Mouse (Mus musculus) hindbrain, postnatal 0 days (tissue): ENCODE results near the gene Akap5. TPM values are rescaled to one million over a fixed set of nuclear protein-coding genes. Genes with fewer than 3 reads are reported as not detected.
A peak's percentile ranks its signal among the peaks of the same experiment; 100 is the strongest.

Experiments
- ATAC-seq: fragments of 200-750 bp; cut with Nextera tagmentation; 2 replicates; pipeline ENCODE4 v1.8.0; 2017; ENCODE audit warnings: mild to moderate bottlenecking, moderate TSS enrichment, moderate library complexity
- DNase-seq: peaks from one replicate; pipeline ENCODE4 v3.0.0-alpha.2; 2015; ENCODE audit warnings: low spot score
- H3K27ac ChIP-seq: fragments of 300-500 bp; sonication (generic); 2 replicates; pipeline ENCODE4 v1.5.1; 2014; ENCODE audit warnings: mild to moderate bottlenecking
- H3K27me3 ChIP-seq: fragments of 300-500 bp; sonication (generic); 2 replicates; pipeline ENCODE4 v1.6.1; 2014; ENCODE audit warnings: low read length, mixed read lengths; ENCODE audit not compliant: insufficient read depth
- H3K36me3 ChIP-seq: fragments of 300-500 bp; sonication (generic); 2 replicates; pipeline ENCODE4 v1.6.1; 2014; ENCODE audit warnings: low read length, mixed read lengths; ENCODE audit not compliant: insufficient read depth
- H3K4me1 ChIP-seq: fragments of 300-500 bp; sonication (generic); 2 replicates; pipeline ENCODE4 v1.6.1; 2014; ENCODE audit warnings: antibody characterized with exemption, low read length, mixed read lengths; ENCODE audit not compliant: insufficient read depth
- H3K4me2 ChIP-seq: fragments of 300-500 bp; sonication (generic); 2 replicates; pipeline ENCODE4 v1.6.1; 2014; ENCODE audit warnings: low read depth, mild to moderate bottlenecking, low read length, moderate library complexity, mixed read lengths
- H3K4me3 ChIP-seq: fragments of 300-500 bp; sonication (generic); 2 replicates; pipeline ENCODE4 v1.5.1; 2014; ENCODE audit warnings: low read length
- H3K9ac ChIP-seq: fragments of 300-500 bp; sonication (generic); replicated peaks from 2 replicates; pipeline ENCODE4 v1.6.1; 2014; ENCODE audit warnings: mild to moderate bottlenecking, low read length, moderate library complexity, mixed read lengths
- H3K9me3 ChIP-seq: fragments of 300-500 bp; sonication (generic); 2 replicates; pipeline ENCODE4 v1.6.1; 2016; ENCODE audit warnings: low read length, mixed read lengths
- CTCF ChIP-seq: IDR thresholded peaks from 2 replicates; pipeline ENCODE4 v1.5.1; 2016; ENCODE audit warnings: antibody characterized with exemption, control low read depth, low read depth
- WGBS: fragments of 180-500 bp; shearing (Covaris S2); extraction: QIAGEN DNeasy Blood & Tissue Kit; methylation state at CpG from one replicate; pipeline ENCODE4 v1.1.7; 2014; 5-methylcytosine and 5-hydroxymethylcytosine counted together
- polyA plus RNA-seq: library from polyadenylated mRNA; unstranded; fragments of >200 nt; fragmentation: Nextera tagmentation; extraction: Ambion mirVana; gene quantifications from 2 replicates; pipeline ENCODE4 v1.2.1, GENCODE M21; 2015
- total RNA-seq: library from RNA; depleted of rRNA; stranded (reverse); fragments of >200 nt; gene quantifications from 2 replicates; pipeline ENCODE4 v1.2.3, GENCODE M21; 2014

Akap5 gene
- total and polyA plus RNA-seq, 2 experiments from 2014 or later, result 12.5 to 13.1 TPM

DNA sequence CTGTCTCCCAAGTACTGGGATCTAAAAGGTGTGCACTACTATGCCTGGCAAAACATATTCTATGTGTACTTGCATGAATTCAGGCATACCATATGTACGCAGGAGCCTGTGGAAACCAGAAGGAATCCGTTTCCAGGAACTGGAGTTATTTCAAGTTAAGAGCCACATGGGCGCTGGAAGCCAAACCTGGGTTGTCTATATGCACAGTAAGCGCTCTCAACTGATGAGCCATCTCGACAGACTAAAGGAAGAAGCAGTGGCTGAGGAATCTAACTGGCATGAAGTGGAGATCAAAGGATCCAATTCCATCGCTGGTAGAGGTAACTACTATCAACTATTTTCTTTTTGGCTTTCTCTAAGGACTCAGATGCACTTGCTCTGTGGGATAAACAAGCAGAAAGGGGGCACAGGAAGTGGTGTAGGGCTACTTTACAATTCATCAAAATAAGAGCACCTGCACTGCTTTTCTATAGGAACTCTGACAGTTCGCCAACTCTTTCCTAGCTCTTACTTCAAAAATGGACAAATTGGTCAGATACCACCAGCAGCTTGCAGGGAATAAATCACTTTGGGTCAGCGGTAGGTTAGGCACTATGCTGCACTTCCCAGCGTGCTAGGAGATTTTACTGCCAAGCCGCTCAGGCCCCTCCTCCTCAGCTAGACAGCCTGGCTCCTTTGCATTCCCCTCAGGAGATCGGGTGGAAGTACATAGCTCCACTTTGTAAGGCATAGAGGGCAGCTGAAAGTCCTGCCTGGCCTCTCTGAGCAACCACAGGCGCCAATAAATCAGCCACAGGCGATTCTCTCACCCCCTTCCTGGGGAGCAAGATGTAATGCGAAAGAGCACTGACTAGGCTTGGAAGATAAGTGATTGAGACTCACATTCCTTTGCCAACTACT, 42.7 kb downstream of the Akap5 start:
- H3K4me2 ChIP-seq, result peak overlapping the region; percentile 77
- H3K27me3 ChIP-seq, result no peaks in the 10 kb centered on the region
- WGBS, result 21% methylated on average over 14 of the region's 14 CpGs
- H3K9ac ChIP-seq, result peak overlapping the region; percentile 89; the same call in 1 of the 2 replicates
- H3K27ac ChIP-seq, result peak overlapping the region; percentile 99; the same call in 1 of the 2 replicates
- TF ChIP-seq CTCF, result no peak
- H3K9me3 ChIP-seq, result no peaks in the 10 kb centered on the region
- peak; percentile 47 for DNase-seq
- H3K4me3 ChIP-seq, result peak overlapping the region; percentile 86
- no peaks in the 10 kb centered on the region for H3K36me3 ChIP-seq
- ATAC-seq, result no peak
- peaks cover 11% of the 10 kb centered on the region for H3K4me1 ChIP-seq

DNA sequence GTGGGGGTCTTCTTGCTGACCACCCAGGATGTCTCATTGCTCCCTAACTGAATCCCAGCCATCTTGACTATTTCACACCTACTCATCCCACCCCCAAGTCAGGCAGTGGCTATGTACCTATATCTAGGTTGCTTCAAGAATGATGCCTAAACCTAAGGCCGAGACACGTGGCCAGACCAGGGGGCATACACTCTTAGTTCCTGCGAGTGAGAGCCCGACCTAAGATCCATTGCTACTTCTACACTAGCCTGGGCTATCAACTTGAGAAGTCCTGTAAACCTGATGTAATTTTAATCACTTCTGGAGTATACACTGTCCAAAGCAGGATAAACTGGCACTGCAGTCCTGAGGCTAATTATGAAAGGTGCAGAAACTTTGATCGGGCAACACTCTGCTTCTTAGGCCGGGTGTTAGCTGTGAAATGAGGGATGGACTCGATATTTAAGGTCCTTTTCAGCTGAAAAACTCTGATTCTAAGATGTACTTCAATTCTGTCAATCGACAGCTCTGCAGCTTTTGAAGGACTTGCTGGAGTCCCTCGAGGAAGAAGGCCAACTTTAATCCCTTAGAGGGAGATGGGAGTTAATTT, 43.6 kb downstream of the Akap5 start:
- WGBS, result 13% methylated on average over 9 of the region's 9 CpGs
- H3K4me3 ChIP-seq, result peak overlapping the region; percentile 86
- peak overlapping the region; percentile 77 for H3K4me2 ChIP-seq
- ATAC-seq (no peak), DNase-seq (no peak)
- peaks cover 11% of the 10 kb centered on the region for H3K4me1 ChIP-seq
- no peaks in the 10 kb centered on the region for H3K9me3 ChIP-seq
- TF ChIP-seq CTCF, result no peak
- H3K27me3 ChIP-seq, result no peaks in the 10 kb centered on the region
- H3K9ac ChIP-seq, result peak overlapping the region; percentile 89
- peak overlapping the region; percentile 99 for H3K27ac ChIP-seq
- H3K36me3 ChIP-seq, result no peaks in the 10 kb centered on the region

DNA sequence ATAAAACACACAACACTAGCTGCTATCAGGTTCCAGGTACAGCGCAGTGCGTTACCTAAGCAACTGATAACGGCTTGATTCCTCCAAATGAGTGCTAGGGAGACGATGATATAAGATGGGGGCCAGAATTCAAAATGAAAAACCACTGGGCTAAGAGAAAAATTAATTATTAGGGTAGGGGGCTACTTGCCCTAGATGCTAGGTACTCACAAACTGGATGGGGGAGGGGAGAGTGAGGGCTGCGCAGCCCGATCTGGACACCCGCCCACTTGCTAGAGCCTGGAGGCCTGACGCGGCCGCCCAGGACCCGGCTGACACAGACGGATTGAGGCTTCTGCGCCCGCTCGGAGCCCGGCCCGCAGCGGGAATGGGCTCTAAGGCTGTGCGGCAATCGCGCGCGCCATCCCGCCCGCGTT, 44.1 kb downstream of the Akap5 start:
- Histone ChIP-seq H3K27me3 (no peaks in the 10 kb centered on the region), H3K27ac (peak overlapping the region; percentile 99), H3K4me2 (peak overlapping the region; percentile 77), H3K9me3 (no peaks in the 10 kb centered on the region), H3K4me1 (peaks cover 11% of the 10 kb centered on the region), H3K36me3 (no peaks in the 10 kb centered on the region), H3K4me3 (peak overlapping the region; percentile 86), H3K9ac (peak overlapping the region; percentile 89)
- WGBS, result under 1% methylated on average over 17 of the region's 26 CpGs
- no peak for TF ChIP-seq CTCF
- peak; percentile 81 for DNase-seq
- ATAC-seq, result no peak

DNA sequence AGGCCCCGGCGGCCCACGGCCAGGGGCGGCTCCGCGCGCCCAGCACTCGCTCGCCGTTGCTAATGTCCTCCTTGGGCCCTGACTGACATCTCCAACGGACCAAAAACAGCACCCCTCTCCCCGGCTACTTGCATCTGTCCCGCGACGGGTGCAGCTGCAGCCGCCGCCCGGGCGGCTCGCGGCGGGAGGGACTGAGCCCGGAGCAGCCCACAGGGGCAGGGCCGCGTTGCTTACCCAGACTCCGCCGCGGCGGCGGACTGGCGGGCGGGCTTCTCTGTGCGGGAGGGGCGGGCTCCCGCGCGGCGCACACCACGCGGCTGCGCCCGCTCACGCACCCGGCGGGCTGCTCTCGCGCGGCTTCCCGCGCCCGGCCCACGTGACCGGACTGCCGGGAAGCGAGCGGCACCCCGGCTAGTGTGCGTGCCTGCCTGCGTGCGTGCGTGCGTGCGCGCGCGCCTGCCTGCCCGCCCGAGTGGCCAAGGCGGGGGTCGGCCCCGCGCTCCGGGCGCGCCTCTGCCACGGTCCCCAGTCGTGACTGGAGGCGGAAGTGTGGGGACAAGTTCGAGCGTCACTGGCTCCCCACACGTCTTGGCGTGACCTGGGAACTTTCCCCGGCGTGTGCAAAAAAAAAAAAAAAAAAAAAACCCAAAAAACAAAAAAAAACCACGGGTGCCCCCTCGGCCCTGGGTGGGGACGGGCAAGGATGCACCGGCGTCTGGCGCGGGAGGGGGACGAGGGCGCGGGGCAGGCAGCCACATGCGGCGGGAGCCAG, 44.7 kb downstream of the Akap5 start, which contains the start of gene Zbtb25:
Gene Zbtb25, minus strand, starts transcription at position 397 of the 772 bp plus-strand sequence.
- under 1% methylated on average over 79 of the region's 96 CpGs for WGBS
- peak within 1 kb of the TSS; percentile 86 for H3K4me3 ChIP-seq
- H3K4me1 ChIP-seq, result peaks cover 11% of the 10 kb centered on the region
- peak within 1 kb of the TSS; percentile 77 for H3K4me2 ChIP-seq
- H3K27ac ChIP-seq, result peak within 1 kb of the TSS; percentile 99
- TF ChIP-seq CTCF, result no peak
- ATAC-seq (peak; percentile 92), DNase-seq (peak; percentile 97)
- H3K9ac ChIP-seq, result peak within 1 kb of the TSS; percentile 89
- H3K27me3 ChIP-seq, result no peaks in the 10 kb centered on the region
- H3K36me3 ChIP-seq, result no peaks in the 10 kb centered on the region
- no peaks in the 10 kb centered on the region for H3K9me3 ChIP-seq

DNA sequence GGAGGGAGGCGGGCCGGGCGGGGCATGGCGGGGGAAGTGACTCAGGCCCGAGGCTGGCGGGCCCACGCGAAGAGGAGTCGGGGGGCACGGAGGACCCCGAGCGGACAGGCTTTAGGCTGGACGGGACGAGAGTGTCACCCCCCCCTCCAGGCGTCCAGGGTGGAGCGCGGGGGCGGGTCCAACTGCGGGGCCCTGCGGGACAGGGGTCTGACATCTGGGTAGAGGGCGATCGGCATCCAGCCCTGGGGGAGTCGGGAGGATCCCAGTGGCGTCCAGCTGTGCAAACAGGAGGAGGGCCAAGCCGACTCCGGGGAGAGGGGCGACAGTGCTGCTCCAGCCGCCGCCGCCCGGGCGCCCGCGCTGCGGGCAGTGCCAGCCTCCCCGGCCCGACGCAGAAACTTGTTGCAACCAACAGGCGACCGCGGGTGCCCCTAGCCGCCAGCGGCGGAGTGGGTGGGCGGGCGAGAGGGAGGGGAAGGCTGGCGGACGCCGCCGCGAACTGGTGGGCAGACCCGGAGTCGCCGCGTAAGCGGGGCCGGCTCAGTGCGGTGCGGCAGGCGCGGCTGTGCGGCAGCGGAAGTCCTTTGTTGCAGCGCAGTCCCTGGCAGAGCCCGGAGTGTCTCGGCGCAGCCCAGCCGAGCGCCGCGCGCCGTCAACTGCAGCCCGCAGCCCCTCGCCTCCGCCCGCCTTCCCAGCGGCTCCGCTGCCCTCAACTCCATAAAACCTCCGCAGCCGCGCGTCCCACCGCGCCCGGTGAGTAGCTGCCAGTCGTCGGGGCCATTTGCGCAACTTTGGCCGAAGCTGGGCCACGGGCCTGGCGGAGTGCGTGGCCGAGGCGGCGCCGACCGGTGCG, 45.5 kb downstream of the Akap5 start, which contains the start of gene Zbtb1:
Gene Zbtb1, plus strand, starts transcription at position 289 of the 853 bp plus-strand sequence.
- Histone ChIP-seq H3K27ac (peak within 1 kb of the TSS; percentile 99), H3K36me3 (no peaks in the 10 kb centered on the region), H3K4me2 (peak within 1 kb of the TSS; percentile 77), H3K9ac (peak within 1 kb of the TSS; percentile 89), H3K4me3 (peak within 1 kb of the TSS; percentile 86), H3K4me1 (peaks cover 11% of the 10 kb centered on the region), H3K27me3 (no peaks in the 10 kb centered on the region), H3K9me3 (no peaks in the 10 kb centered on the region)
- ATAC-seq (peak; percentile 57), DNase-seq (peak; percentile 82)
- TF ChIP-seq CTCF, result peak; percentile 19
- under 1% methylated on average over 75 of the region's 99 CpGs for WGBS
